Mouse (Mus musculus) CD4-positive, CD25-positive, alpha-beta regulatory T cell, adult 9 weeks (primary cell): Measurements from ENCODE around the gene Cox7a2. TPM values are rescaled to one million over a fixed set of nuclear protein-coding genes. Genes with fewer than 3 reads are reported as not detected.

ENCODE experiments used
- polyA plus RNA-seq: library from polyadenylated mRNA; unstranded; fragments of 100-300 nt; shearing (Covaris generic); gene quantifications from one replicate; pipeline ENCODE4 v1.2.1, GENCODE M21; 2017

Cox7a2 gene
- polyA plus RNA-seq = 305 TPM

GRCm38 (mm10) chr9:79759385-79760005, at the start of gene Cox7a2:
TSS of gene Cox7a2 (minus strand) at chr9:79759878.

DNA sequence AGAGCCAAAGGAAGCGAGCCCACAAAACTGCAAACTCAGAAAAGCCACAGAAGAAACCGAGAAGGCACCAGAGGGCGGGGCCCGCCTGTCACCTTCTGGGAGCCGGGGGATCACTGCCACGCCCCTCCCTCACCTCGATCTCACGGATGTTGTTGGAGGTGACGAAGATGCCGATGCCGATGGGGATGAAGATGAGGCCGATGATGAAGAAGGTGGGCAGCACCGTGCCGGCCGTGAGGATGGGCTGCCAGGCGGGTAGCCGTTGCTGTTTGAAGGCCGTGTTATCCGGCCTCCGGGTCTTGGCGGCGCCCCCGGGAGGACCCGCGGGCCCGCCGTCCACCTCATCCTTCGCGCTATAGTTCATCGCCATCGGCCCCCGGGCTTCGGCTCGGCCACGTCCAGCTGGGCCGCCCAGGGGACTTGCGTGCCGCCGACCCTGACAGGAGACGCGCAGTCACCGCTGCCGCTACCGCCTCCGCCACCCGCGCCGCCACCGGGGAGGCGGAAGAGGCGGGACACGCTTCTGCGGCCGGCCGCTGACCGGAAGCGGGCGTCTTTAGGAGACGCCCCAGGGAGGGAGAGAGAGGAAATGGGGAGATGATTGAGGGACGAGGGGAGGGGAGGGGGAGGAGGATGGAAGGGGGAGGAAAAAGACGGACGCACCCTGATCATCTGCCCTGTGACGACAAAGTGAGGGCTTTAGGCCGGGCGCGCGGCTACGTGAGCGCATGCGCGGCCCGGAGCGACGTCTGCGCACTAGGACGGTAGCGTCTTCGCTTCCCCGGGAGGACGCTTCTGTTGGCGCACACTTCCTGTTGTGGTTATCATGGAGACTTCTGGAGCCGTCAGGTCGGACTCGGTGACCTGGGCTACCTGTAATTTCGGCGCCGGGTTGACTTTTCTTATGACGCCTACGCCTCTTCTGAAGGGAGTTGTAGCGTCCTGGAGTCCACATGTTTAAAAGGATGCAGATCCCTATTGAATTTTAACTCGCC, 33.5 kb upstream of the Cox7a2 start, which contains the start of gene Tmem30a:
Gene Tmem30a, minus strand, starts transcription at position 667 of the 995 bp plus-strand sequence.

GRCm38 (mm10) chr9:79718481-79719370, 41.0 kb downstream of the Cox7a2 start, which contains the start of gene Col12a1:
TSS of gene Col12a1 (minus strand) at chr9:79718831.

Other genes with a start within 250 kb of the Cox7a2 start
- gene Col12a1, start 41.0 kb downstream of the Cox7a2 start, polyA plus RNA-seq = 0.06 TPM
- 41.2 TPM for gene Tmem30a, start 33.6 kb upstream of the Cox7a2 start, polyA plus RNA-seq